Mouse (Mus musculus) kidney, embryonic 16.5 days (tissue): ENCODE measurements around the gene Nomo1. TPM values are rescaled to one million over a fixed set of nuclear protein-coding genes. Genes with fewer than 3 reads are reported as not detected.

Experiments used
- ATAC-seq: fragments of 200-750 bp; cut with Nextera tagmentation; 2 replicates; pipeline ENCODE4 v1.8.0; 2017; ENCODE audit warnings: moderate TSS enrichment; ENCODE audit not compliant: low FRiP score, low TSS enrichment
- H3K27ac ChIP-seq: fragments of 300-500 bp; sonication (generic); 2 replicates; pipeline ENCODE4 v1.5.1; 2014; ENCODE audit warnings: low read length
- H3K27me3 ChIP-seq: fragments of 300-500 bp; sonication (generic); 2 replicates; pipeline ENCODE4 v1.6.1; 2014; ENCODE audit warnings: low read length, control low read depth, mixed read lengths; ENCODE audit not compliant: insufficient read depth
- H3K36me3 ChIP-seq: fragments of 300-500 bp; sonication (generic); 2 replicates; pipeline ENCODE4 v1.6.1; 2014; ENCODE audit warnings: low read length, control low read depth, mixed read lengths; ENCODE audit not compliant: insufficient read depth
- H3K4me1 ChIP-seq: fragments of 300-500 bp; sonication (generic); 2 replicates; pipeline ENCODE4 v1.6.1; 2014; ENCODE audit warnings: low read length, control low read depth, mixed read lengths; ENCODE audit not compliant: insufficient read depth
- H3K4me2 ChIP-seq: fragments of 300-500 bp; sonication (generic); replicated peaks from 2 replicates; pipeline ENCODE4 v1.6.1; 2014; ENCODE audit warnings: low read depth, low read length
- H3K4me3 ChIP-seq: fragments of 300-500 bp; sonication (generic); 2 replicates; pipeline ENCODE4 v1.5.1; 2014; ENCODE audit warnings: mild to moderate bottlenecking, low read length
- H3K9ac ChIP-seq: fragments of 300-500 bp; sonication (generic); replicated peaks from 2 replicates; pipeline ENCODE4 v1.6.1; 2014; ENCODE audit warnings: low read length
- H3K9me3 ChIP-seq: fragments of 300-500 bp; sonication (generic); 2 replicates; pipeline ENCODE4 v1.6.1; 2016; ENCODE audit warnings: low read length, control low read depth
- WGBS: fragments of 180-500 bp; shearing (Covaris S2); extraction: QIAGEN DNeasy Blood & Tissue Kit; methylation state at CpG from one replicate; pipeline ENCODE4 v1.1.7; 2014; 5-methylcytosine and 5-hydroxymethylcytosine counted together
- polyA plus RNA-seq: library from polyadenylated mRNA; unstranded; fragments of >200 nt; fragmentation: Nextera tagmentation; extraction: Ambion mirVana; gene quantifications from 2 replicates; pipeline ENCODE4 v1.2.1, GENCODE M21; 2015

The Nomo1 gene
- polyA plus RNA-seq: 43.3 and 44.4 TPM in 2 replicates

DNA sequence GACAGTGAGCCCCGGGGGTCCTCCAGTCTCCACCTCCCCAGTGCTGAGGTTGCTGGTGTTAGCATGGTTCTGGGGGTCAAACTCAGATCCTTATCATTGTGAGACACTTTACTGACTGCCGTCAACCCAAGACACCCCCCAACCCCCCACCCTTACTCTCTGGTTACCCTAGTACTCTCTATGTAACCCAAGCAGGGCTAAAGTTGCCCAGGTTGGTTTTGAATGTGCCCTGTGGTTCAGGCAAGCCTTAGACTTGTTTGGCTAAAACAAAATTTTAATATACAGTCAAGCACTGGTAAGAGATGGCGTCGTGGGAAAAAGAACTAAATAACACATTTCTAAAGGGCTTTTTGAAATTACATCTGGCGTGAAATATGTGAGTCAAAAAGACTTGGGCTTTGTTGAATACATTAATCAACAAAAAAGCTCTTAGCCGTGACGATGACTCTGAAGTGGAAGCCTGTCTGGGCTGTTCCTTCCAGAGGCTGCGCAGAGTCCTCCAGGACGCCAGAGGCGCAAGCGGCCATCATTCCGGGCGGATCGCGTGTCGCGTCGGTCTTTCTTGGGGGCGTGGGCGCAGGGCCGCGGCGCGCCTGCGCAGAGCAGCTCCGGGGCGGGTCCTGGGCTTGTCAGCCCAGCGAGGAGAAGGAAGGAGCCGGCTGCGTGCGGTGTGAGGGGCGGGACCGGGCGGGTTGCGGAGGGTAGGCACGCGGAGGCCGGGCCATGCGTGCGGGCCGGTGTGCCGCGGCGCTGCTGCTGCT, at the start of gene Nomo1:
Gene Nomo1 (plus strand): TSS at position 590 of the 761 bp plus-strand sequence.
- Histone ChIP-seq H3K27ac (no peak within 1 kb of the TSS), H3K4me2 (peak within 1 kb of the TSS; percentile 68), H3K9ac (peak within 1 kb of the TSS; percentile 76), H3K4me1 (peaks cover 16% of the 10 kb centered on the region), H3K36me3 (peaks cover 6% of the 10 kb centered on the region; the same call in 1 of the 2 replicates), H3K9me3 (no peaks in the 10 kb centered on the region), H3K27me3 (no peaks in the 10 kb centered on the region), H3K4me3 (peak within 1 kb of the TSS; percentile 69)
- ATAC-seq: peak; percentile 94
- 5% methylated on average over 44 of the region's 44 CpGs for WGBS

DNA sequence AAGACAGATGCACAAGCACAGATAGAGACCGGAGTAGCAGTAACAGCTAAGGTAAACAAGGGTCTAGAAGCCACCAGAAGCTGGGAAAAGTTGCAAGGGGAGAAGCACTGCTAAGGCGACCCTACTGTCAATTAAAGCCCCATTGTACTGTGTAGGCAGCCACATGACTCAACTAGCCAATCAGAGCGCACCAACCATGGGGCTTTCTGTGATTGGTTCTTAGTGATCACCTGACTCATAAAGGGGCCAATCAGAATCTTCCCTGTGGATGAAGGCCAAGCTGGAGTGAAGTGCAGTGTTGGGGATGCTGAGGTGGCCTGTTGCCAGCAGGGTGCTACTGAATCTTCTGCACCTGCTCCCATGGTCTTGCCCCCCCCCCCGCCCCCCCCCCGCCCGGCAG, 46.6 kb upstream of the Nomo1 start:
- Histone ChIP-seq H3K4me3 (no peak overlapping the region), H3K9me3 (no peaks in the 10 kb centered on the region), H3K27me3 (no peaks in the 10 kb centered on the region), H3K36me3 (no peaks in the 10 kb centered on the region), H3K4me1 (no peaks in the 10 kb centered on the region), H3K27ac (no peak overlapping the region), H3K9ac (no peak overlapping the region), H3K4me2 (no peak overlapping the region)
- ATAC-seq: no peak
- 86% methylated on average over 5 of the region's 6 CpGs for WGBS

DNA sequence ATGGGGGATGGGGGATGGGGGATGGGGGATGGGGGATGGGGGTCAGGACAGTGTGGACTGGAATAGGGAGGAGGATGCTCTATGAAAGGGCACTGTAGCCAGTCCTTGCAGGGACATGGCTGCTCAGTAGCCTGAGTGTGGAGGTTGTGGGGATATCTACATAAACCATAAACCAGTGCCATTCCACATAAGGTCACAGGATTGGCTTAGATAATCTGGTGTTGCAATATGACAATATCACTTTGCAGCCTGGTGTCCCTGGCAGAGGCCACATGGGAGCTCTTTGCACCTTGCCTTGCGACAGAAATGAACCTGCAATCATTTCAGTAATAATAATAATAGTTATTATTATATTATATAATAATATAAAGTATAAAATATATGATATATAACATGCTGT, 45.2 kb upstream of the Nomo1 start:
- WGBS: 91% methylated on average over 1 of the region's 1 CpGs
- H3K4me3 ChIP-seq: no peak overlapping the region
- H3K27ac ChIP-seq: no peak overlapping the region
- no peaks in the 10 kb centered on the region for H3K36me3 ChIP-seq
- no peak for ATAC-seq
- H3K27me3 ChIP-seq: no peaks in the 10 kb centered on the region
- H3K9me3 ChIP-seq: no peaks in the 10 kb centered on the region
- no peaks in the 10 kb centered on the region for H3K4me1 ChIP-seq
- no peak overlapping the region for H3K4me2 ChIP-seq
- H3K9ac ChIP-seq: no peak overlapping the region

DNA sequence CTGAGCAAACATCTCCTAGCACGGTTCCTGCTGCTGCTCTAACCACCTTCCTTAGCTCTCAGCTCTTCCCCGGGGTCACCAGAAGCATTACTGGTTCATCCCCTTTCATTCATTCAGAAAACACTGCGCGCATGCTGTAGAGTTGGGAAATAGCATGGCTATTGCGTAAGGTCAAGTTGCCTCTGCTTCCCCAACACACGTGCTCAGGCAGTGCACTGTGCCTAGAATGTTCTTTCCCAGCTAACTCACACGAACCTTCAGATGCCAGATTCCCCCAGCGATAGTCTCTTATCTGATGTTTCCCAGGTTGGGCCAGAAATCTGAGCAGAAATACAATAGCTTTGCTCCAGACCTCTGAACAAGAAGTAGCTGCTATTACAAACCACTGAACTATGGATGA, 41.0 kb upstream of the Nomo1 start:
- WGBS: 85% methylated on average over 8 of the region's 8 CpGs
- no peak for ATAC-seq
- no peak overlapping the region for H3K9ac ChIP-seq

DNA sequence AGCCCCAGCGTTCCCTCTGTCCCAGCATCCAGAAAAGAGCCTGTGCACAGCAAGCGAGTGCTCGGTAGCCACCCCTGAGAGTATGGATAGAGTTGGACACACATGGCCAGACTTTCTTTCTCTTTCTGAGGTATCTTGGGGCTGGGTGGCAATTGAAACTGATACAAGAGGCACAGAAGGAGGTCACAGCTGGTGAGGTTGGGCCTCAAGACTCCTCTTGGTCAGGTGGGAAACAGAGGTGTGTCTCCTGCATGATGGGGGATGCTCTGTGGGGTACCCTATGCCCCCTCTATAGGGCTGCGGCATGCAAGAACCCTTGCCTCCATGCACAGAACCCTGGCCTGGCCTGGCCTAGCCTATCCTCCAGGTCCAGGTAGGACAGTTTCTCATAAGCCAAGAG, 32.9 kb upstream of the Nomo1 start:
- H3K9ac ChIP-seq: no peak overlapping the region
- no peaks in the 10 kb centered on the region for H3K4me1 ChIP-seq
- 93% methylated on average over 4 of the region's 4 CpGs for WGBS
- no peak overlapping the region for H3K4me2 ChIP-seq
- ATAC-seq: no peak
- no peaks in the 10 kb centered on the region for H3K9me3 ChIP-seq
- H3K4me3 ChIP-seq: no peak overlapping the region
- no peaks in the 10 kb centered on the region for H3K36me3 ChIP-seq
- no peaks in the 10 kb centered on the region for H3K27me3 ChIP-seq
- no peak overlapping the region for H3K27ac ChIP-seq

More for the DNA sequence above, 41.0 kb upstream of the Nomo1 start:
- Histone ChIP-seq H3K4me3 (no peak overlapping the region), H3K36me3 (no peaks in the 10 kb centered on the region), H3K4me2 (no peak overlapping the region), H3K9me3 (no peaks in the 10 kb centered on the region), H3K4me1 (no peaks in the 10 kb centered on the region), H3K27me3 (no peaks in the 10 kb centered on the region), H3K27ac (no peak overlapping the region)

DNA sequence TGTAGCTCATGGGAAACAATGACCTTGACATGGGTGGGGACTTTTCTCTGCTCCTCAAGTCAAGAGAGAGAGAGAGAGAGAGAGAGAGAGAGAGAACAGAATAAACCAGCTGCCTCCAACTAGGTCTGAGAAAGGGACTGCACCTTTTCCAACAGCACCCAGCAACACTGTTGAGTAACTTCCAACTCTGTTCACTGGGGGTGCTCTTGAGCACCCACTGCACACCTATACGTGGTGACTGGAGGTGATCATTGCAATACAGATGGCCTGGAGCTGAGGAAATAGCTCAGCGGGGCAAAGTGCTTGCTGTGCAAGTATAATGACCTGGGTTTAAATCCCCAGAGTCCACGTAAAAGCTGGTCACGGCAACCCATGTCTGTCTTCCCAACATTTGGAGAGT, 30.8 kb upstream of the Nomo1 start:
- Histone ChIP-seq H3K27ac (no peak overlapping the region), H3K4me1 (no peaks in the 10 kb centered on the region), H3K36me3 (no peaks in the 10 kb centered on the region), H3K9ac (no peak overlapping the region), H3K4me2 (no peak overlapping the region), H3K9me3 (no peaks in the 10 kb centered on the region), H3K27me3 (no peaks in the 10 kb centered on the region), H3K4me3 (no peak overlapping the region)
- 62% methylated on average over 4 of the region's 4 CpGs for WGBS
- no peak for ATAC-seq

DNA sequence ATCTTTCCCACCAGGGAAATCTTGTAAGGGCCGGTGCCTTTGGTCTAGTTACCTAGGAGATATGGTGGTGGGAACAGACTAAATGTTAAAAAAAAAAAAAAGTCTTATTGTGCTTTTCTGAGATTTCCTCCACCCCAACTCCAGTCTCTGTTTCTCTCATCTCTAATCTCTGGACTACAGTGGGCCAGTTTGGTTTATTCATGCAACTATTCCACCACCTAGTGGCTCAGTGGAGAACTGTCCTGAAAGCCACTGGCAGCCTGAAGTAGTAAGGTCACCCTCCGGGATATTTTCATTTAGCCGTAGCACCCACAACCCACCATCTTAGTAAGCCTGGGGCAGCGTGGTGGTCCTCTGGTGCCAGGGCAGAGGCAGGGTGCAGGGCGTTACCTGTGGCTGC, 23.9 kb upstream of the Nomo1 start:
- Histone ChIP-seq H3K36me3 (no peaks in the 10 kb centered on the region), H3K9me3 (no peaks in the 10 kb centered on the region), H3K4me3 (no peak overlapping the region), H3K27ac (no peak overlapping the region), H3K4me1 (peaks cover 11% of the 10 kb centered on the region), H3K27me3 (no peaks in the 10 kb centered on the region), H3K4me2 (no peak overlapping the region), H3K9ac (no peak overlapping the region)
- ATAC-seq: 0 out of 2 replicates have a peak, but pooled peaks have one; percentile 24
- 17% methylated on average over 5 of the region's 5 CpGs for WGBS

DNA sequence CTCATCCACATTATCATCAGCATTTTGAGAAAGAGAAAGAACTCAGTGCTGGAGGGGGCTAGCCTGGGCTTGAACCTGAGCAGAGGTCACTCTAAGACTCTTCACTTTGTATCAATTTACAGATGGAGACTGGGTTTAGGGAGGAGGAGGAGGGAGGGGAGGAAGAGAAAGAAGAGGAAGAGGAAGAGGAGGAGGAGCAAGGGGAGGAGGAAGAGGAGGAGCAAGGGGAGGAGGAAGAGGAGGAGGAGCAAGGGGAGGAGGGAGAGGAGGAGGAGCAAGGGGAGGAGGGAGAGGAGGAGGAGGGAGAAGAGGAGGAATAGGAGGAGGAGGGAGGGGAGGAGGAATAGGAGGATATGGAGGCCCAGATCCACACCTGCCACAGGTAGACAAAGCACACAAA, 21.4 kb upstream of the Nomo1 start:
- Histone ChIP-seq H3K9me3 (no peaks in the 10 kb centered on the region), H3K9ac (no peak overlapping the region), H3K4me1 (peaks cover 11% of the 10 kb centered on the region), H3K36me3 (no peaks in the 10 kb centered on the region), H3K4me2 (no peak overlapping the region), H3K27ac (no peak overlapping the region), H3K4me3 (no peak overlapping the region), H3K27me3 (no peaks in the 10 kb centered on the region)
- ATAC-seq: no peak

DNA sequence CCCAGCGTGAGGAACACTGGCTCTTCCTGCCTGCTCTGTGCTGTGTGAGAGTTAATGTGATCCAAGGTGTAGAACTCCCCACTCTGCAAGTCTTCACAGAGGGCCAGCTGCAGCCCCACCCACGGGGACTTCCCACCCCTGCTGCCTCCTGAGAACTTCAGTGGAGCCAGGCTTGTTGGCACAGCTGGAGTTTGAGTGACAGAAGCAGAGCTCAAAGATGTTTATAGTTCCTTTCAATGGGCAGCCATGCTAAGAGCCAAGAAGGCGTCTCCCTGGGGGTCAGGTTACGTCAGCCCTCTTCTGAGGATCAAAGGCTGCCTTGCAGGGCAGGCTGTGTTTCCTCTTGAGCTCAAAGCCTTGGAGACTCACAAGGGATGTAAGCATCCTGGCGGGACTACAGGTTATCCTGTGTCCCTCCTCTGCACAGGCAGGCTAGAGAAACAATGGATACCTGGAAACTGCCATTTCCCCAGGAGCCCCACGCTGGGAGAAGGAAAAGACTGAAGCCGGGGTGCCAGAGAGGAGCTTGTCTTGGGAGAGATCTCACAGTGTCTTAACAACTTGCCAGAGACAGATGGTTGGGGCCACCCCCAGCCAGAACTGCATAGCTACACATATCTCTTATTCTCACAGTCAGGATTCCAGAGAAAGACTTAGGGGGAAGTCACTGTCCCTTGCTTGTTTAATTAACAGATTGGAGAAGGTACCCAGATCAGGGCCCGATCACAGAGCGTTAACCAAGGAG, 20.1 kb upstream of the Nomo1 start:
- WGBS: 13% methylated on average over 9 of the region's 9 CpGs
- H3K4me1 ChIP-seq: peaks cover 11% of the 10 kb centered on the region
- no peaks in the 10 kb centered on the region for H3K36me3 ChIP-seq
- H3K4me3 ChIP-seq: no peak overlapping the region
- no peaks in the 10 kb centered on the region for H3K9me3 ChIP-seq
- H3K4me2 ChIP-seq: no peak overlapping the region
- peak; percentile 81 for ATAC-seq
- no peak overlapping the region for H3K9ac ChIP-seq
- H3K27ac ChIP-seq: peak overlapping the region; percentile 65
- no peaks in the 10 kb centered on the region for H3K27me3 ChIP-seq

DNA sequence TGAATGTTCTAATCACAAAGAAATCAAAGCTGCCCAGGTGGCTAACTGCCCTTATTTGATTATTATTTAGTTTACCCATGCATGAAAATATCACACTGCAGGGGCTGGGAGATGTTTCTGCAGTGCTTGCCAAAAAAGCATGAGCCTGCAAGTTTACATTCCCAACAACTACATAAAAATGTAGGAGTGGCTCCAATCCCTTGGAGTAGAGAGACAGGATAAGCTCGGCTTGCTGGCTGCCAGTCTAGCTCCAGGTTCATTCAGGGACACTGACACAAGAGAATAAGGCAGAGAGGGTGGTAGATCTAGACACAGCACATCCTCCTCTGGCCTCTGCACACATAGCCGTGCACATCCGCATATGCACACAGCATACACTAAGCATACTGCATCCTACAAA, 13.9 kb upstream of the Nomo1 start:
- Histone ChIP-seq H3K9ac (no peak overlapping the region), H3K4me3 (no peak overlapping the region), H3K9me3 (no peaks in the 10 kb centered on the region), H3K4me1 (peaks cover 6% of the 10 kb centered on the region; the same call in 1 of the 2 replicates), H3K27ac (no peak overlapping the region), H3K36me3 (no peaks in the 10 kb centered on the region), H3K4me2 (no peak overlapping the region), H3K27me3 (no peaks in the 10 kb centered on the region)
- 64% methylated on average over 3 of the region's 3 CpGs for WGBS
- no peak for ATAC-seq
